Mouse (Mus musculus): ENCODE data around the gene Tmem107.
A peak's percentile ranks its signal among the peaks of the same experiment; 100 is the strongest.

The Tmem107 gene

GRCm38 (mm10) chr11:69107676-69108075, 37.1 kb downstream of the Tmem107 start:
- no peak for DNase-seq (ENCODE audit: low read depth)

- no peak for DNase-seq (ENCODE audit: low read depth)
Observed at GRCm38 (mm10) chr11:69108223-69108622, 37.6 kb downstream of the Tmem107 start.

- no peak for DNase-seq (ENCODE audit: low read depth)
Observed at GRCm38 (mm10) chr11:69109032-69109900, 38.7 kb downstream of the Tmem107 start.

GRCm38 (mm10) chr11:69110319-69111046, 39.9 kb downstream of the Tmem107 start:
- peak; percentile 86 for DNase-seq (ENCODE audit: low read depth)

- no peak for DNase-seq (ENCODE audit: low read depth)
Observed at GRCm38 (mm10) chr11:69111051-69111810, 40.6 kb downstream of the Tmem107 start.

- DNase-seq (ENCODE audit: low read depth), result no peak
Observed at GRCm38 (mm10) chr11:69111865-69112264, 41.3 kb downstream of the Tmem107 start.

- no peak for DNase-seq (ENCODE audit: low read depth)
Observed at GRCm38 (mm10) chr11:69114018-69114417, 43.4 kb downstream of the Tmem107 start.

- DNase-seq (ENCODE audit: low read depth), result no peak
Observed at GRCm38 (mm10) chr11:69114621-69115020, 44.0 kb downstream of the Tmem107 start.

- no peak for DNase-seq (ENCODE audit: low read depth)
Observed at GRCm38 (mm10) chr11:69116843-69117242, 46.2 kb downstream of the Tmem107 start.

GRCm38 (mm10) chr11:69117737-69118695, 47.4 kb downstream of the Tmem107 start:
- peak; percentile 80 for DNase-seq (ENCODE audit: low read depth)

- DNase-seq (ENCODE audit: low read depth), result peak; percentile 93
Observed at GRCm38 (mm10) chr11:69118765-69119164, 48.2 kb downstream of the Tmem107 start.

- DNase-seq (ENCODE audit: low read depth), result no peak
Observed at GRCm38 (mm10) chr11:69119446-69120155, 49.0 kb downstream of the Tmem107 start.

GRCm38 (mm10) chr11:69120221-69121000, 49.8 kb downstream of the Tmem107 start, which contains the start of gene Hes7:
Hes7 (plus strand) TSS chr11:69120404.
- peak; percentile 66 for DNase-seq (ENCODE audit: low read depth)

GRCm38 (mm10) chr11:69121001-69121740, 50.6 kb downstream of the Tmem107 start:
- no peak for DNase-seq (ENCODE audit: low read depth)

- DNase-seq (ENCODE audit: low read depth), result peak; percentile 70
Observed at GRCm38 (mm10) chr11:69121741-69122335, 51.2 kb downstream of the Tmem107 start.

GRCm38 (mm10) chr11:69122336-69122951, 51.8 kb downstream of the Tmem107 start, which contains the start of gene 9130213A22Rik:
9130213A22Rik (minus strand) TSS chr11:69122589.
- peak; percentile 77 for DNase-seq (ENCODE audit: low read depth)
